Mouse (Mus musculus): Measurements from ENCODE around the gene Harbi1.
"Not testable (repeated sequence)": the region's sequence is repeated elsewhere in the genome, so short reads cannot be mapped to it uniquely, and the experiment has no call there.

The Harbi1 gene

DNA sequence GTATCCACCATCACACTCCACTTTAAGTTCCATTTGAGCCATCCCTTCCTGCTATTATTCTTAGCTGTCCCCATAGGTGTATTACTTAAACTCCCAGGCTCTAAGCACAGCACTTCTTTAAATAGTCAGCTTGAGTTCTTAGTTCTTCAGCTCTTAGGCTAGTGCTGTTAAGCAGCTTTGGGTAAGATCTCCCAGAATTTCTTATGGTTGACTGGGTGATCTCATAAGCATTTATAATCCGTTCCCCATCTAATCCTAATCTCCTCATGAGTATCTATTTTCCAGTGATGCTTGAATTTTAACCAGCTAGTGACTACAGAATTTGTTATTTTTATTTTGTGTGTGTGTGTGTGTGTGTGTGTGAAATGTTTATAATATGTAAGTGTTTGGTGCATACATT, 4.3 kb downstream of the Harbi1 start:
- DNase-seq (ENCODE audit: low read depth, low spot score), result no peak

DNA sequence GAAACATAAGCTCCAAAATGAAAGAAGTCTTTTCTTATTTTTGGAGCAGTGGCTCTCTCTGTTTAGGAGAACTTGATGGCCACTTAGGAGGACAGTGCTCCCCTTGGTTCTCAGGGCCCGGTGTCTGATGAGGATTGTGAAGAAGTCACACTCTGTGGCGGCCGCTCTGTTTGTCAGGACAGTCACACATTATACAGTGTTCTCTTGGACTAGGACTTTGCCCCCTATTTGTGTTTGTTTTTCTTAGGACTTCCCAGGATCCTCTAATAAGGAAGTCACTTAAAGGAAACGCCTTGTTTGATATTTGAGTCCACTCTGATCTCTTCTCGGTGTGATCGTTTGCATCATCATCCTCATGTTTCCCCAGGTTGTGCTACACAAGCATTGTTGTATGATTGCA, 7.6 kb downstream of the Harbi1 start:
- no peak for DNase-seq (ENCODE audit: low read depth, low spot score)

DNA sequence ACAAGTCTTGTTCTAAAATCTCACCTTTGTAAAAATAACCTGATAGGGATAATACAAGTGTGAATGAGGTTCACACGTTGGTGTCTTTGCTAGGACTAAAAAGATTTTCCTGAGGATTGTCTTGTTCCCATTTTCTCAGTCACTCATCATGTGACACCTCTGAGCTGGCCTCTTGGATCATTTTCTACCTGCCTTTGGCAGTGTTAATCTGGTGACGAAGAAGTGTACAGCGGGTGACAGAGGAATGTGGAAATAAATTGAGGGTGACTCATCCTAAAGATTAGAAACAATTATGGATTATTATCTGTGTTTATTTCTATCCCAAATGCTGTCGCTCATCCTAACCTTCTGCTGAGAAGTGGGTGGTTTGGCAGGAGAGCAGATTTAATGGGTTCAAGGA, 12.7 kb downstream of the Harbi1 start:
- DNase-seq (ENCODE audit: low read depth, low spot score), result no peak

DNA sequence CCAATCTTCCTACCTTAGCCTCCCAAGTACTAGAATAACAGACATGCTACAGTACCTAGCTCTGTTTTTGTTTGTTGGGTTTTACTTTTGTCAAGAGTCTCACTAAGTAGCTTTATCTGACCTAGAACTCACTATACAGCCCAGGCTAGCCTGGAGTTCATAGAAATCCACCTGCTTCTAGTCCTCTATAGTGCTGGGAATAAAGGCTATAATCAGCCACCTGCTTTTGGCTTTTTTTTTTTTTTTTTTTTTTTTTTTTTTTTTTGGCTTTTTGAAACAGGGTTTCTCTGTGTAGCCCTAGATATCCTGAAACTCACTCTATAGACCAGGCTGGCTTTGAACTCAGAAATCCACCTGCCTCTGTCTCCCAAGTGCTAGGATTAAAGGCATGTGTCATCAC, 13.3 kb downstream of the Harbi1 start:
- no peak for DNase-seq (ENCODE audit: low read depth, low spot score)

DNA sequence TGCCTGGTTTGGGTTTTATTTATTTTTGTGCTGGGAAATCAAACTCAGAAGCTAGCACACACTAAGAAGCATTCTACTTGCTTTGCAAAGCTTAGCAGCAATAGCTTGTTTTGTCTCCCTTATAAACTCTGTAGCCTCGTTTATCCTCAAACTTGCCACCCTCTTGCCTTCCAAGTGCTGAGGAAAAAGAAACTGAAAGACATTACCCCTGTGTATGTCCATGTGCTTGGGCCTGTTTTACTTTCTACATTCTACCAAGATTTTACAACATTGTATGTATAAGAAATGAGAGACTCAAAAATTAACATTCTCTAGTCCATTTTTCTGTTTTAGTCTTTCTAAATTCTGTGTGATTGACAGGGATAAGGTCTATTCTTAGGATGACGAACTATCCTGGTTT, 14.1 kb downstream of the Harbi1 start:
- no peak for DNase-seq (ENCODE audit: low read depth, low spot score)

DNA sequence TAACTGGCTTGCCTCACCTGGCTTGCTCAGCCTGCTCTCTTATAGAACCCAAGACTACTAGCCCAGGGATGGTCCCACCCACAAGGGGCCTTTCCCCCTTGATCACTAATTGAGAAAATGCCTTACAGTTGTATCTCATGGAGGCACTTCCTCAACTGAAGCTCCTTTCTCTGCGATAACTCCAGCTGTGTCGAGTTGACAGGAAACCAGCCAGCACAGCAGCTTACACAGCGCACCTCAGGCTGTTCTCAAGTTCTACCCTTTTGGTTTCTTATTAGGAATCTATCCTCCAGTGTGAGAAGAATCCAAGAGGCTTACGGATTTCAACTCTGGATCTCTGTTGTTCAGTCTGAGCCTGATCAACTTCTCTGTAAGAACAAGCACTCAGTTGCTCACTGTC, 14.8 kb downstream of the Harbi1 start:
- not testable (repeated sequence) for DNase-seq (ENCODE audit: low read depth, low spot score)

DNA sequence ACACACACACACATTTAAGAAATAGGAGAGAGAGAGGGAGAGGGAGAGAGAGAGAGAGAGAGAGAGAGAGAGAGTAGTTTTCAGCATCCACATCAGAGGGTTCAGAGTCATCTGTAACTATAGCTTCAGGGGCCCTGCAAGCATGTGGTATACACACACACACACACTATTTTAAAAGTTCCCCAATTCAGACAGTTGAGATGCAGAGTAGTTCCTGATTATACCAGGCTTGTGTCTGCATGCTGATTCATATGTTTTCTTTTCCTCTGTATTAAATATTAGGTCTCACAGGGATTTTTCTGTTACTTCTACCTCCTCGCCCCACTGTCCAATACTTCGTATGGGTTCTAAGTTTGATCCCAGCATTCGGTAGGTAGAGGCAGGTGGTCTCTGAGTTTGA, 16.4 kb downstream of the Harbi1 start:
- DNase-seq (ENCODE audit: low read depth, low spot score), result no peak

DNA sequence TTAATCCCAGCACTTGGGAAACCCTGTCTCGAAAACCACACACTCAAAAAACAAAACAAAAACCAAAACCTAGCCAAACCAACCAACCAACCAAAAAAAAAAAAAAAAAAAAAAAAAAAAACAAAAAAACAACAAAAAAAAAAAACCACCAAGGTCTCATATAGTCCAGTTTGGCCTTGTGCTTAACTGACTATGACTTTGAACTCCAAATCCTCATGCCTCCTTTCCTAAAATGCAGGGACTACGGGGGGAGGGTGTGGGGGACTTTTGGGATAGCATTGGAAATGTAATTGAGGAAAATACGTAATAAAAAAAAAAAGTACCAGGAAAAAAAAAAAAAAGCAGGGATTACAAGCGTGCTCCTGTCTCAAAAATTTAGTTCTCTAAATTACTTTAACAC, 18.9 kb downstream of the Harbi1 start:
- DNase-seq (ENCODE audit: low read depth, low spot score), result no peak

DNA sequence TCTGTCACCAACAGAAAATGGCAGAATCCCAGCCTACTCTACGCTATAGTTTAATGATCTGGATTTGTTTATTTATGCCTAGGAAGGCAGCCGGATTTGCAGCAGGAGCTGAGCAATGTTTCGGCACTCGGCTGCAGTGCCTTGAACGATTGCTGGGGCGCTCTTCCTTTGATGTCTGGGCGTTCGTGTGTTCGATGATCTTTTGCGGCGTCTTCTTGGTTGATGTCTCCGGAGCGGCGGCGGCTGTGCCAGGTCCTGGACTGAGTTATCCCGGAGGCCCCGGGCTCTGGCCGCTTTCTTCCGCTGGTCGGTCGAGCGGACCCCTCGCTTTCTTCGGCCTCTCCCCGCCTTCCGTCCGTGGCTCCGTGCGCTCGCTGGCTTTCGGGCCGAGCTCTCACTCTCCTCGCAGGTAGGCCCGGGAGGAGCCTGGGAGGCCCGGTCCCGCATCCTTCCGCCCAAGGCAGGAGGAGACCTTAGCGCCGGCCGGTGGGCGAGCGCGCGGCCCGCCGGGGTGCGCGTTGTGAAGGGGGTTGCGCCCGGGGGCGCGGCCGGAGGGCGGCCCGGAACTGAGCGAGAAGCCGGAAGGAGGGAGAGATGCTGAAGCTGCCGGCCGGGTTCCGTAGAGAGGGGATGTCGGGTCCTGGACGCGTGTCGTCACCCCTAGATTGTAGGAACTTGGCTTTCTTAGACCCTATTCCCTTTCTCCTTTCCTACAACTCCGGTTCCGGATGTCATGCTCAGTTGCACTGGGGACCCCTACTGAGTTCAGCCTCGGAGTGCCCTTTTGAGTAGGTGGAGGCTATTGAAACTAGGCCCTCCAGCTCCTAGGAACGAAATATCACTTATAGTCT, 19.5 kb downstream of the Harbi1 start, which contains the start of gene Ambra1:
Gene Ambra1 (plus strand): TSS at position 164 of the 851 bp plus-strand sequence.
- DNase-seq (ENCODE audit: low read depth, low spot score), result peak; percentile 96

DNA sequence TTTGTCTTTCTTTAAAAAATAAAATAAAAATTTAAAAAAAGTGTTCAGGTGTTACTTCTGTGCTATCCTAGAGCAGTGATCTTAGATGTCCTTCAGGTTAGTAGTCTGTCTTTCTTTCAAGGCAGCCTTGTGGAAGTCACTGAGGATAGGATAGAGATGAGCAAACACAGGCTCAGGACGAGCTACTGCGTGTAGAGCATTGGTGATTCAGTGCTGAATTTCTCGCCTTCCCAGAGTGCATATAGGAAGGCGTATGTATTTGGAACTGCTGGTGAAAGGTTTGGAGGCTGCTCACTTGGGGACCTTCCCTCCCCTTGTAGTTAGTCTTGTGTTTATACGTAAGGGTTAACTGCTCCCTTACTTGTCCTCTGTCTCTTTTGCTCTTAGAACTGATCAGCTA, 24.6 kb downstream of the Harbi1 start:
- no peak for DNase-seq (ENCODE audit: low read depth, low spot score)

DNA sequence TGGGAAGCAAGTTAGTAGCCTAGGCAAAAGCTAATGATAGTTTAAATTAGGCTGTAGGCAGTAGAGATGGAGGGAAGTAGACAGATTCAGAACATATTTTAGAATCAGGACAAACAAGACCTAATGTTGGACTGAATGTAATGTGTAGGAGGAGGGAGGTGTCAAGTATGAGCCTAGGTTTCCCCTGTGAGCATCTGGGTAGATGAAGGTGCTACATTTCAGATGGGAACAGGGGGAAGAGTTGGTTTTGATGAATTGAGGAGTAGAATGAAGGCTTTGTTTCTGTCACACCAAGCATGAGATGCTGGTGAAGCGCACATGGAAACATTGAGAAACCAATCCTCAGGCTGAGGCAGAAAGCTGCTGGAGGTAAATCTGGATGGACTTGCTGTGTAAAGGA, 28.9 kb downstream of the Harbi1 start:
- DNase-seq (ENCODE audit: low read depth, low spot score), result no peak

DNA sequence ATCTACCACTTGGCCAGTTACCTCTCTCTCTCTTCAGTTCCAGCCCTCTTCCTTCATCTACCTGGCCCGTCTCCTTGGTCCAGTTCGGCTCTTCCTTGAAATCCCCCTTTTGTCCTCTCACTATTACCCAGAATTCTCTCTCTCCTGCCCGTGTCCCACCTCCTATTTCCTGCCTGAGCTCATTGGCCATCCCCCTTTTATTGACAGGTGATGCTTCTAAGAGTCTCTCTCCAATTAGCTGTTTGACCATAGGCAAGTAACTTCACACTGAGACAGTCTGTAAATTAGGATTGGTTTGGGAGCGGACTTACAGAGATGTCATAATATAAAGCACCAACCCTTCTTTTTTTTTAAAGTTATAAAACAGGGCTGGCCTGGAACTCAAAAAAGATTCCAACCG, 34.0 kb downstream of the Harbi1 start:
- peak; percentile 30 for DNase-seq (ENCODE audit: low read depth, low spot score)

DNA sequence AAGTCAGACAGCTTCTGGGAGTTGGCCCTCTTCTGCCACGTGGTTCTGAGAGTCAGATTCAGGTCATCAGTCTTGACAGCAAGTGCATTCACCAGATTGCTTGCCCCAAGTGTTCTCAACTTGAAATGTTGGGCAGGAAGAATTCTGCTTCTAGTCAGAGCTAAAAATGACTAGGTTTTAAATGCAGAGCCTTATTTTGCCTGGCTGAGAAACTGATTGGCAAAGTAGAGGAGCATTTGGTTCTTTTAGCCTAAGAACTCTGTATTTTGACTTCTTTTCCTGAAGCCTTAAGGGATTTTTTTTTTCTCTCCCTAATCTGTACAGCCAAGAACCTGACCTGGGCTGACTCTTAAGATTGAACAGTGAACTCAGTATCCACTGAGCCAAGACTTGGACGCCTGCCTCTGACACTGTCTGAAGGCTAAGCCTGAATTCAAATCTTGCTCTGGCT, 39.2 kb downstream of the Harbi1 start:
- no peak for DNase-seq (ENCODE audit: low read depth, low spot score)

Data from ES-CJ7 (cell line).